Mouse (Mus musculus): ENCODE data around the gene Creb5.

DNA sequence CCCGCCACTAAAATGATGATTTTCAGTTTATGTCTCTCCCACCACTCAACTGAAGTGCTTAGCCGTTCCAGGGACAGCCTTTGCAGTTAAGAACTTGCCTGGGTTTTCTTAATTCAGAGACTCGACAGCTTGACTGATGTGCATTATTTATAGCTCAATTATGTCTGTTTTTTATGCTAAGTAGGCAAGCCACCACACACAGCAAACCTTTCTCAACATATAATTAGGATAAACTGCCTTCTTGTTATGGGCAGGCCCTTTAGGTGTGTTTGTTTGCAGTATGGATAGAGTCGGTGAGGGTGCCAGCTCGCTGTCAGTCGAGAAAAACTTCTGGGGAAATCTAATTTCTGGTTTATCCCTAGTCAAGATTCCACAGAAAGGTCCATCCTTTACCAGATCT, 409.4 kb downstream of the Creb5 start:
- TF ChIP-seq EP300 (IDR thresholded peaks at IDR 0.05; ENCODE audit: insufficient read depth, low read depth, low read length) (no peak), POLR2A (IDR thresholded peaks at IDR 0.05; ENCODE audit: insufficient read depth, low read length) (no peak)

Data from ES-Bruce4 (cell line).